Mouse (Mus musculus) CH12.LX (cell line): ENCODE measurements around the gene Clec1b.

Source experiments
- CHD1 ChIP-seq: IDR thresholded peaks from 2 replicates; pipeline ENCODE4 v1.6.1; 2012; ENCODE audit warnings: low read depth, low read length, improper control_type of control experiment, inconsistent platforms
- CTCF ChIP-seq, 2 experiments: IDR thresholded peaks in 1 of 2; conservative IDR thresholded peaks in 1 of 2; 2 replicates each; pipeline ENCODE4 v1.5.1; 2011 to 2012; ENCODE audit warnings: low read depth in 2 of 2, low read length in 2 of 2, improper control_type of control experiment in 1 of 2, inconsistent platforms in 1 of 2, mild to moderate bottlenecking in 1 of 2, moderate library complexity in 1 of 2
- E2F4 ChIP-seq: IDR thresholded peaks from 2 replicates; pipeline ENCODE4 v1.6.1; 2011; ENCODE audit warnings: low read depth, low read length, improper control_type of control experiment; ENCODE audit not compliant: insufficient replicate concordance
- EP300 ChIP-seq: IDR thresholded peaks from 2 replicates; pipeline ENCODE4 v1.6.1; 2011; ENCODE audit warnings: low read length, improper control_type of control experiment
- IRF4 ChIP-seq: IDR thresholded peaks from 2 replicates; pipeline ENCODE4 v1.6.1; 2014; ENCODE audit warnings: low read depth, mild to moderate bottlenecking, inconsistent platforms, low read length, improper control_type of control experiment
- JUN ChIP-seq: IDR thresholded peaks from 2 replicates; pipeline ENCODE4 v1.6.1; 2011; ENCODE audit warnings: low read depth, mild to moderate bottlenecking, low read length, improper control_type of control experiment, moderate library complexity; ENCODE audit not compliant: insufficient read depth
- KAT2A ChIP-seq: IDR thresholded peaks from 2 replicates; pipeline ENCODE4 v1.6.1; 2012; ENCODE audit warnings: low read length, improper control_type of control experiment, inconsistent platforms; ENCODE audit not compliant: insufficient replicate concordance
- MAX ChIP-seq: IDR thresholded peaks from 2 replicates; pipeline ENCODE4 v1.6.1; 2011; ENCODE audit warnings: low read length, improper control_type of control experiment
- PAX5 ChIP-seq: IDR thresholded peaks from 2 replicates; pipeline ENCODE4 v1.6.1; 2012; ENCODE audit warnings: low read length, inconsistent platforms, mixed read lengths
- POLR2AphosphoS2 ChIP-seq: IDR thresholded peaks from 2 replicates; pipeline ENCODE4 v1.6.1; 2011; ENCODE audit warnings: low read depth, low read length, improper control_type of control experiment
- USF1 ChIP-seq: IDR thresholded peaks from 2 replicates; pipeline ENCODE4 v1.6.1; 2014; ENCODE audit warnings: low read depth, mild to moderate bottlenecking, inconsistent platforms, low read length, improper control_type of control experiment
- USF2 ChIP-seq: conservative IDR thresholded peaks from 2 replicates; pipeline ENCODE4 v1.6.1; 2011; ENCODE audit warnings: low read depth, low read length, improper control_type of control experiment

DNA sequence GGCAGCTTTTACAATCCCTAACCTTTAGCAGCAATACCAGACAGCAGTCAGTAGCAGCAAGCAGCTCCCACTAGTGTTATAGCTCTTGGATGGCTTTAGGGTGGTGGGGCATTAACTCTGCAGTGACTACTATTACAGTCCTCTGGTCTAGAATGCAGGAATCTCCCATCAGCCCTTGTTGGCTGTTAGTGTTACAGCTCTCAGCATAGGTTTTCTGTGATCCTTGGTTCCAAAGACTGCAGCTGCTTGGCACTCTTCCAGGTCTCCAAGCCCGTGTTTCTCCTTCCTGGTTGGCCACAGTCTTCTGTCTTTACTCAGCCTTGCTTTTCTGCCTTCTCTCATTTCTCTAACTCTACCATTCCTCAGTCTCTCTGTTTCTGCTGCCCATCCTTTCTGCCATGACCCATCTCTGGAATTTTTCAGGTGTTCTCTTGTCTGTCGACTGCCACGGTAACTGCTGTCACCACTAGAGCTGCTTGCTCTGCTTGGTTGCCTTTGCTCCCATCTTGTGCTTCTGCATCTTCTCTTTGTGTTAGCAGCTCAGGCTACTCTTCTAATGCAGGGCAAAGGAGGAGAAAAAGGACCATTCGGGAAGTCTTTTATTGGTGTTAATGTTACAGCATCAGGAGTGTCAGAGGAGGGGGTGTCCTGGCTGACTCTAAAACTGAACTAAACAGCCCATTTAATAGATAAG, 26.1 kb downstream of the Clec1b start:
- no peak for TF ChIP-seq KAT2A
- TF ChIP-seq PAX5 = no peak
- no peak for TF ChIP-seq CTCF (conservative IDR thresholded peaks at IDR 0.05 in 1 of 2, IDR thresholded peaks at IDR 0.05 in 1 of 2; ENCODE audit: low read depth in 2 of 2, low read length in 2 of 2)
- TF ChIP-seq E2F4 = no peak
- no peak for TF ChIP-seq JUN
- no peak for TF ChIP-seq USF2
- no peak for TF ChIP-seq IRF4
- TF ChIP-seq POLR2AphosphoS2 = no peak
- no peak for TF ChIP-seq MAX
- TF ChIP-seq USF1 = no peak
- TF ChIP-seq CHD1 = no peak
- TF ChIP-seq EP300 = no peak
